Mouse (Mus musculus) cerebellum, postnatal 36 days (tissue): ENCODE data around the gene Psmb6.

ENCODE experiments used
- DNase-seq, 2 experiments: peaks; one replicate each; pipeline ENCODE4 v3.0.0; 2021 to 2022; ENCODE audit warnings: mixed read lengths in 2 of 2

The Psmb6 gene

DNA sequence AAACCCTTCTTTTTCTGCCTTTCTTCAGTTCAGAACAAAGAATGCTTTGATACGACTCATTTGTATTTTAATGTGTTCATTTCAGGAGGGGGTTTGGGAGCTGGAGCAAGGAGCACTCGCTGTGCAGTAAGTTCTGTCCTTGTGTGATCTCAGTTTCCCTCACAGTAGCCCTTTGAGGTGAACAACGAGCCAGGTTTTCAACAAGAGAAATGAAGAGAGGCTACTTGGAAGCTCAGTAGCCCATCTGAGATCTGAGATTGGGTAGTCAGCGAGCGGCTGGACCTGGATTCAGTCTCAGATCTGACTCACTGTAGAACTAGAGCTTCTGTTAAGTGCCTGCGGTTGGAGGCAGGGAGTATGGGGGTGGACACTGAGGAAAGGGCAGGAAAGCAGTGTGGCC lies 48.7 kb downstream of the Psmb6 start:
- DNase-seq: no peak

DNA sequence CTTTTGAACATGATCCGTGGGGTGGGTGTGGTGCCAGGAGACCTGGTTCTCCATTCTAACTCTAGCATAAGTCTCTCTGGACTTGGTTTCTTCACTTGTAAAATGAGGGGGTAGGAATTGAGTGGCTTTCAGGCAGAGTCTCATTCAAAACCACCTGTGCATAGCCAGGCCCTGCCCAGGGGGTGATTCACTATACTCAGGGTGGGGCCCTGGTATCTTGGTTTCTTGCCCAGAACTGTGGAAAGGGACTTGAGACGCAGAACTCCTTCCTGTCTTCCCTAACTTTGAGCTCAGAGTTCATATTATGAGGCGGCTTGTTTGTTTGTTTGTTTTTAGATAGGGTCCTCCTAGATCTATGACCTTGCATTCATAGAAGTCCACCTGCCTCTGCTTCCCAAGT lies 52.0 kb downstream of the Psmb6 start:
- DNase-seq: no peak
